23 mouse cellular contexts compared by ENCODE assay signal in the genomic region with DNA sequence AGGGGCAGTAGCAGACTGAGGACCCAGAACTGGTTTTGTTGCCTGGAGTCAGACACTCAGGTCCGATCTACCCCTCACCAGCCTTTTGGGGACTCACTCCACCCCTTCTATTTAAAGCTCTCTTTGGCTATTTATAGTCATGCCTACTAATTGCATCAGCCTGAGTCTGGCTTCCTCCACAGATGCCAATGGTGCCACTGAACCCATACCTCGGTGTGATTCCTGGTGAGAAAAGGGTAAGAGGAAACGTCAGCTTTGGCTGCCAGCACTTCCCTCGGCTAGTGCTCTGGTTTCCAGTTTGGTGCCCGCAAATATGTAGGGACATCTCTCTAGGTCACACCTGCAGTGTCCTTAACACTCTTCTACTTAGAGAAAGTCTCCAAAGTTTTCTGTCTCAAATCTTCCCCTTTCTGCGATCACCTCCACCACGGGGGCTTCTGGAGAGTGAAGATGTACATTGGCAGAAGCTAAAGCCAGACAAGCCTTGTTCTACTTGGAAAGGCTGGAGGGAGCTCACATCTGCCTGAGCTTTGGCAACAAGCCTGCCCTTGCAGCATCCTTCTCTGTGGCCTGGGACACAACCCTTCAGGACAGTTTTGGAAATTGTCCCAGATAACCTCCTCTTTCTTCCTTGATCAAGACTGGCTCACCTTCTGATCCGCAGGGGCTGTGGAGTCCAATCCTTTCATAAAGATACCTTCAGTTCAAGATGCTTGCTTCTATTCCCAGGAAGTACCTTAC. TPM values are rescaled to one million over a fixed set of nuclear protein-coding genes. Genes with fewer than 3 reads are reported as not detected.
DNase-seq lines count a peak whose midpoint lies in the region; ATAC-seq and TF ChIP-seq lines count a peak whose summit lies in the region.
"Had no signal": no experiment of that assay in that cellular context is flagged by ENCODE, and none has a peak within 500 bp of the region (broad histone marks: within the 10 kb centered on the region; RNA-seq: fewer than 3 reads in every experiment).

No protein-coding gene starts in this region.

- no peak overlapping the region for H3K4me3 ChIP-seq in heart, embryonic 10.5 days
- no peak overlapping the region for H3K4me3 ChIP-seq in heart, embryonic 12.5 days
- H3K4me3 ChIP-seq in myocyte: no peak overlapping the region
- no peak overlapping the region for H3K4me3 ChIP-seq in midbrain, embryonic 14.5 days (replicated peaks; ENCODE audit: low read depth, low read length)
- H3K4me3 ChIP-seq: embryonic facial prominence, embryonic 12.5 days; forebrain, embryonic 15.5 days; heart, embryonic 15.5 days; hindbrain, embryonic 12.5 days had no signal

- intact Hi-C loops in heart, postnatal 10 days (cut with DNase I): no loop called here

- peaks cover 14% of the 10 kb centered on the region for H3K4me1 ChIP-seq in heart, embryonic 10.5 days
- H3K4me1 ChIP-seq in heart, embryonic 12.5 days (replicated peaks): peaks cover 19% of the 10 kb centered on the region
- no peaks in the 10 kb centered on the region for H3K4me1 ChIP-seq in midbrain, embryonic 14.5 days (ENCODE audit: control insufficient read depth, insufficient read depth, low read length)
- H3K4me1 ChIP-seq: embryonic facial prominence, embryonic 12.5 days had no signal

- ATAC-seq in heart, embryonic 12.5 days (ENCODE audit: insufficient number of reproducible peaks, low FRiP score): no peak
- ATAC-seq in midbrain, embryonic 14.5 days (ENCODE audit: low FRiP score, low TSS enrichment): no peak
- ATAC-seq: forebrain, embryonic 15.5 days; hindbrain, embryonic 16.5 days; inflammation-experienced regulatory T-cells, adult 6 months; intestine, postnatal 0 days had no signal

- H3K36me3 ChIP-seq in heart, embryonic 10.5 days: no peaks in the 10 kb centered on the region; the same call in 1 of the 2 replicates
- peaks cover 8% of the 10 kb centered on the region for H3K36me3 ChIP-seq in heart, embryonic 12.5 days
- no peaks in the 10 kb centered on the region for H3K36me3 ChIP-seq in myocyte (ENCODE audit: control insufficient read depth, insufficient read depth)
- H3K36me3 ChIP-seq in midbrain, embryonic 14.5 days (ENCODE audit: control insufficient read depth, insufficient read depth, low read length): peaks cover 5% of the 10 kb centered on the region; the same call in 1 of the 2 replicates
- H3K36me3 ChIP-seq: embryonic facial prominence, embryonic 12.5 days; heart, embryonic 15.5 days had no signal

- no peak overlapping the region for H3ac ChIP-seq in myocyte (ENCODE audit: control insufficient read depth, insufficient read length)

- H3K27me3 ChIP-seq in heart, embryonic 10.5 days (ENCODE audit: insufficient read depth, poor library complexity, severe bottlenecking): peaks cover 53% of the 10 kb centered on the region
- H3K27me3 ChIP-seq in heart, embryonic 12.5 days (replicated peaks): peaks cover 40% of the 10 kb centered on the region
- no peaks in the 10 kb centered on the region for H3K27me3 ChIP-seq in myocyte (ENCODE audit: control insufficient read depth, insufficient read depth, insufficient read length)
- no peaks in the 10 kb centered on the region for H3K27me3 ChIP-seq in midbrain, embryonic 14.5 days (ENCODE audit: control insufficient read depth, insufficient read depth, low read length)
- H3K27me3 ChIP-seq: forebrain, embryonic 15.5 days had no signal

- H3K9ac ChIP-seq in heart, embryonic 12.5 days: no peak overlapping the region
- H3K9ac ChIP-seq in midbrain, embryonic 14.5 days (replicated peaks; ENCODE audit: low read length): no peak overlapping the region
- H3K9ac ChIP-seq: embryonic facial prominence, embryonic 12.5 days; forebrain, embryonic 15.5 days; heart, embryonic 15.5 days; hindbrain, embryonic 12.5 days had no signal

- H3K27ac ChIP-seq in heart, embryonic 10.5 days: no peak overlapping the region
- H3K27ac ChIP-seq in heart, embryonic 12.5 days (ENCODE audit: poor library complexity, severe bottlenecking): no peak overlapping the region
- no peak overlapping the region for H3K27ac ChIP-seq in midbrain, embryonic 14.5 days (replicated peaks; ENCODE audit: low read depth, low read length)
- H3K27ac ChIP-seq: embryonic facial prominence, embryonic 12.5 days; forebrain, embryonic 15.5 days; heart, embryonic 15.5 days; hindbrain, embryonic 12.5 days had no signal

- H3K9me3 ChIP-seq in heart, embryonic 10.5 days: no peaks in the 10 kb centered on the region
- H3K9me3 ChIP-seq in heart, embryonic 12.5 days (replicated peaks): no peaks in the 10 kb centered on the region
- H3K9me3 ChIP-seq in midbrain, embryonic 14.5 days (ENCODE audit: control insufficient read depth, low read length): no peaks in the 10 kb centered on the region
- H3K9me3 ChIP-seq: embryonic facial prominence, embryonic 12.5 days; forebrain, embryonic 15.5 days; heart, embryonic 15.5 days; hindbrain, embryonic 12.5 days had no signal

- DNase-seq in heart, adult 18-20 months: peak; percentile 43 to 49
- no peak for DNase-seq in heart, embryonic 10.5 days (ENCODE audit: low spot score)
- DNase-seq in heart, postnatal 10 days: peak; percentile 38 to 49
- DNase-seq in midbrain, embryonic 14.5 days: no peak
- DNase-seq: adrenal gland, adult 2 months; adrenal gland, postnatal 25 days; cerebellum, adult 11 months; cerebellum, adult 8-10 months; cerebellum, postnatal 14 days; heart, postnatal 4 days; kidney, adult 8-10 months had no signal

- H3K4me2 ChIP-seq in heart, embryonic 12.5 days: no peak overlapping the region
- peak overlapping the region; percentile 63 for H3K4me2 ChIP-seq in myocyte (ENCODE audit: low read depth)
- H3K4me2 ChIP-seq in midbrain, embryonic 14.5 days (ENCODE audit: low read length): no peak overlapping the region
- H3K4me2 ChIP-seq: embryonic facial prominence, embryonic 12.5 days; forebrain, embryonic 15.5 days; heart, embryonic 15.5 days; hindbrain, embryonic 12.5 days had no signal

- no peak for TF ChIP-seq POLR2A in myocyte (IDR thresholded peaks at IDR 0.05; ENCODE audit: insufficient read length, low read depth)

- WGBS in heart, embryonic 10.5 days: 60% methylated on average over 8 of the region's 8 CpGs
- 57% methylated on average over 8 of the region's 8 CpGs for WGBS in heart, embryonic 12.5 days
- WGBS in midbrain, embryonic 14.5 days: 79% methylated on average over 8 of the region's 8 CpGs

- no peaks in the 10 kb centered on the region for H3K79me2 ChIP-seq in myocyte (ENCODE audit: control insufficient read depth, insufficient read depth)

TF ChIP-seq in myocyte, 11 proteins besides CTCF, POLR2A, EP300 and RAD21:
- TF ChIP-seq MYOG (IDR thresholded peaks at IDR 0.05; ENCODE audit: control insufficient read depth in 1 of 3, insufficient read depth in 1 of 3, insufficient read length in 2 of 3, low read depth in 2 of 3): no peak
- TF ChIP-seq REST (IDR thresholded peaks at IDR 0.05; ENCODE audit: insufficient read depth, insufficient read length): no peak
- peak; percentile 67; the same call in 1 of the 2 replicates for TF ChIP-seq CEBPB (IDR thresholded peaks at IDR 0.05; ENCODE audit: insufficient read depth, poor library complexity, severe bottlenecking)
- no peak for TF ChIP-seq TCF3 (IDR thresholded peaks at IDR 0.05; ENCODE audit: insufficient read length, low read depth)

RNA-seq across cellular contexts. Expression of gene Mob2, which starts 13.5 kb away (rescaled TPM):
- 10 to 100 TPM; 45.7 to 51.1 TPM for total RNA-seq in heart, adult 18-20 months (2021)
- polyA plus RNA-seq in heart, embryonic 10.5 days (2016; fragmentation: Nextera tagmentation; extraction: Ambion mirVana): 52.4 and 54.9 TPM in 2 replicates
- 10 to 100 TPM; 39.4 to 43.2 TPM for total RNA-seq in heart, postnatal 10 days (2021)
- 42.7 and 43.6 TPM in 2 replicates for polyA plus RNA-seq in heart, embryonic 12.5 days (2016; fragmentation: Nextera tagmentation; extraction: Ambion mirVana)
- 39.2 TPM for polyA plus RNA-seq in myocyte (2012; fragmentation: generic; extraction: Trizol)
- 53.5 and 57.2 TPM in 2 replicates for polyA plus RNA-seq in midbrain, embryonic 14.5 days (2014; fragmentation: Nextera tagmentation; extraction: Ambion mirVana)

RNA-seq across cellular contexts. Expression of gene Dusp8, which starts 21.3 kb away (rescaled TPM):
- 10 to 100 TPM; 30.7 to 36.6 TPM for total RNA-seq in heart, adult 18-20 months (2021)
- 5.3 and 9.0 TPM in 2 replicates for polyA plus RNA-seq in heart, embryonic 10.5 days (2016; fragmentation: Nextera tagmentation; extraction: Ambion mirVana)
- total RNA-seq in heart, postnatal 10 days (2021): 10 to 100 TPM; 28.0 to 30.0 TPM
- 17.7 and 17.8 TPM in 2 replicates for polyA plus RNA-seq in heart, embryonic 12.5 days (2016; fragmentation: Nextera tagmentation; extraction: Ambion mirVana)
- polyA plus RNA-seq in myocyte (2012; fragmentation: generic; extraction: Trizol): 9.1 TPM
- 112 and 126 TPM in 2 replicates for polyA plus RNA-seq in midbrain, embryonic 14.5 days (2014; fragmentation: Nextera tagmentation; extraction: Ambion mirVana)
- polyA plus RNA-seq: inflammation-experienced regulatory T-cells, adult 6 months had no signal

RNA-seq across cellular contexts. Expression of gene Gm45618, which starts 46.2 kb away (rescaled TPM):
- not detected for total RNA-seq in heart, adult 18-20 months (2021)
- polyA plus RNA-seq in heart, embryonic 10.5 days (2016; fragmentation: Nextera tagmentation; extraction: Ambion mirVana): not detected in 2 replicates
- not detected for total RNA-seq in heart, postnatal 10 days (2021)
- polyA plus RNA-seq in heart, embryonic 12.5 days (2016; fragmentation: Nextera tagmentation; extraction: Ambion mirVana): not detected in 2 replicates
- polyA plus RNA-seq in myocyte (2012; fragmentation: generic; extraction: Trizol): not detected
- polyA plus RNA-seq in midbrain, embryonic 14.5 days (2014; fragmentation: Nextera tagmentation; extraction: Ambion mirVana): 0.34 TPM in 1 of 2 replicates, not detected in the other
- total RNA-seq: adrenal gland, adult 2 months; adrenal gland, postnatal 25 days; common myeloid progenitor, adult 5-6 weeks; ES-E14; heart, postnatal 4 days had no signal
- polyA plus RNA-seq: adrenal gland, adult 2 months; embryonic facial prominence, embryonic 12.5 days; forebrain, embryonic 15.5 days; gonadal fat pad, adult 2 months; heart, embryonic 15.5 days; hindbrain, embryonic 12.5 days; inflammation-experienced regulatory T-cells, adult 6 months; intestine, postnatal 0 days had no signal

Comparison
In these comparisons a context has a peak if more than half of its experiments do, and no peak if none do; other contexts are left out.
1. DNase-seq: peak in heart, adult 18-20 months (2 of 2) and heart, postnatal 10 days (2 of 2); none in heart, embryonic 10.5 days (single experiment) and midbrain, embryonic 14.5 days (single experiment).